Mouse (Mus musculus) hematopoietic multipotent progenitor cell, adult 10-12 weeks (in vitro differentiated cells): Measurements from ENCODE around the gene Slirp. TPM values are rescaled to one million over a fixed set of nuclear protein-coding genes. Genes with fewer than 3 reads are reported as not detected.

Experiments used
- polyA plus RNA-seq: library from polyadenylated mRNA; stranded (reverse); fragments of >175 nt; gene quantifications from 2 replicates; pipeline ENCODE4 v1.2.3, GENCODE M21; 2012; ENCODE audit warnings: low replicate concordance

Gene Slirp
- polyA plus RNA-seq = 0.04 and 2.9 TPM in 2 replicates

DNA sequence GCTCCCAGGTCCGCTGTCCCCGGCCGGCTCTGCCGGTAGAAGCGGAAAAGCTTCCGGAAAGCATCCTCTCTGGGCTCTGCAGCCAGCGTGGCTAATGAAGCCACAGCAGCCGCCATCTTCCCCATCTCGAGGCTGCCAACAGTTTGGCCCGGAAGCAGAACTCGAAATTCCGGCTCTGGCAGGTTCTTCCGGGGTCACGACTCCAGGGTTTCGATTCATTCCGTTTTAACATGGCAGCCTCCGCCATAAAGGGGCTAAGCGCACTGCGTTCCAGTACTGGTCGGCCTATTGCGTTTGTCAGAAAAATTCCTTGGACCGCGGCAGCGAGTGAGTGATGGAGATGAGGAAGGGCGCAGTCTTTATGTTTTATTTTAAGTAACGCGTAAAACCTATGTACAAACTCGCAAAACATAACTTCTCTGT, at the start of gene Slirp, which contains the start of gene Alkbh1:
Gene Slirp, plus strand, starts transcription at position 197 of the 423 bp plus-strand sequence.
Gene Alkbh1, minus strand, starts transcription at position 318 of the 423 bp plus-strand sequence.

GRCm38 (mm10) chr12:87471964-87472786, 28.5 kb downstream of the Slirp start, which contains the start of gene Snw1:
TSS of gene Snw1 (minus strand) at chr12:87472274.

GRCm38 (mm10) chr12:87494421-87494820, 50.7 kb downstream of the Slirp start, which contains the start of gene Gm5788:
TSS of gene Gm5788 (plus strand) at chr12:87494721.

Other genes with a start within 250 kb of the Slirp start
- gene Samd15, start 244.2 kb upstream of the Slirp start, polyA plus RNA-seq = 0.34 and 0.55 TPM in 2 replicates
- 5.2 and 5.5 TPM in 2 replicates for gene Tmed8, start 243.4 kb upstream of the Slirp start, polyA plus RNA-seq
- 0.21 and 0.91 TPM in 2 replicates for gene Noxred1, start 205.2 kb upstream of the Slirp start, polyA plus RNA-seq
- gene Vipas39, start 177.6 kb upstream of the Slirp start, polyA plus RNA-seq = 1.9 and 2.3 TPM in 2 replicates
- 58.4 and 60.1 TPM in 2 replicates for gene Ahsa1, start 177.4 kb upstream of the Slirp start, polyA plus RNA-seq
- gene Ism2, start 144.2 kb upstream of the Slirp start, polyA plus RNA-seq = not detected in 2 replicates
- 41.0 and 54.3 TPM in 2 replicates for gene Sptlc2, start 55.5 kb upstream of the Slirp start, polyA plus RNA-seq
- gene Alkbh1, start 121 bp downstream of the Slirp start, polyA plus RNA-seq = 26.5 and 27.7 TPM in 2 replicates
- 5.6 and 24.6 TPM in 2 replicates for gene Snw1, start 28.4 kb downstream of the Slirp start, polyA plus RNA-seq
- not detected in 2 replicates for gene Gm5788, start 50.8 kb downstream of the Slirp start, polyA plus RNA-seq
- gene Gm8300, start 70.4 kb downstream of the Slirp start, polyA plus RNA-seq = not detected in 2 replicates
- gene Oog1, start 158.8 kb downstream of the Slirp start, polyA plus RNA-seq = not detected in 2 replicates
- gene Gm4027, start 175.0 kb downstream of the Slirp start, polyA plus RNA-seq = not detected in 2 replicates
- not detected in 2 replicates for gene Gm16381, start 200.7 kb downstream of the Slirp start, polyA plus RNA-seq